Mouse (Mus musculus) gastrocnemius, adult 18-20 months (tissue): ENCODE data around the gene Krt10. TPM values are rescaled to one million over a fixed set of nuclear protein-coding genes. Genes with fewer than 3 reads are reported as not detected.

Experiments used
- DNase-seq: peaks from one replicate; pipeline ENCODE4 v3.0.0; 2021; ENCODE audit warnings: low spot score
- total RNA-seq, 2 experiments: library from RNA; stranded (reverse); gene quantifications; 2 replicates each; pipeline ENCODE4 v1.2.3; 2021

Krt10 gene
- total RNA-seq, 2 experiments from 2014 or later, result 2.6 to 3.1 TPM

DNA sequence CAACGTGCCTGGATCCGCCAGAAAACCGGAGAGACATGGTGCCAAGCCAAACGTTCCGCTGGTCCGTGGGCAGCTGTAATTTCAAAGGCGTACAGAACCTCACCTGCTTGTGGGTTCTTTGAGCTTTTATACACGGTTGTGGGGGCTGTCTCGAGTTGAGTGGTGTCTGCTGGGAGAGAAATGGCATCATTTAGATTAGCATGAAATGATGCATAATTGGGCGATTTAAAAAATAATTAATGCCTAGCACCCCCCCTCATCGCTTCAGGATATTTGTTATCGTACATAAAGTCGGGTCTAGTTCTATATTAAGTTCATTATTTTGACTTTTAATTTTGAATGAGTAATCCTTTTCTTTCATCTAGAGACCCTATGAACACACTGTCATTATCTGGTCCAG is 14.4 kb downstream of the Krt10 start, which contains the start of gene Krt28:
Gene Krt28 (minus strand): TSS at position 101 of the 400 bp plus-strand sequence.
- DNase-seq, result no peak

DNA sequence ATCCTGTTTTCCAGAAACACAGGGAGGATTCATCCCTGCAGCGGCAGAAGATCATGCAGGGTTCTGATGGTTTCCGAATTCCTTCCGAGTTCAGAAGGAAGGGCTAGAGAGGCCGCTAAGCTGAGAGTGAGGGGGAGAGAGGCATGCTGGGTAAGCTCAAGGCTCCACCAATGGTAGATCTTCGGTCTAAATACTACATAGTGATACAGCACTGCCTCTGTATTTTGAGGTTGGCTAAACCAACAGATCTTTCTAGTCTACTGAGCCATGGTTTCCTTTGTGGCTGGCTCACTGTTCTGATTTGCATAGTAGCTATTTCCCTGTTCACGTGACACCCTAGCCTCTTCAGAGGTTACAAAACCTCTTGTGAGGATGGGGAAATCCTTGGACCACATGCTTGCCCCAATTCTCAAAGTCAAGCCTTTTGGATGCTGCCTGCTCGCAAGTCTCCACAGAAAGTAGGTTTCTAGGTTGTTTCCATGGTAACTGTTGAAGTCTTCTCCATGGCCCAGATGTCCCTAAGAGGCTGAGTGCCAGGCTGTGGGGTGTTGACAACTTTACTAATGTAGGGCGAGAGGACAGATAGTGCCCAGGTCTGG is 19.2 kb downstream of the Krt10 start:
- DNase-seq, result no peak

DNA sequence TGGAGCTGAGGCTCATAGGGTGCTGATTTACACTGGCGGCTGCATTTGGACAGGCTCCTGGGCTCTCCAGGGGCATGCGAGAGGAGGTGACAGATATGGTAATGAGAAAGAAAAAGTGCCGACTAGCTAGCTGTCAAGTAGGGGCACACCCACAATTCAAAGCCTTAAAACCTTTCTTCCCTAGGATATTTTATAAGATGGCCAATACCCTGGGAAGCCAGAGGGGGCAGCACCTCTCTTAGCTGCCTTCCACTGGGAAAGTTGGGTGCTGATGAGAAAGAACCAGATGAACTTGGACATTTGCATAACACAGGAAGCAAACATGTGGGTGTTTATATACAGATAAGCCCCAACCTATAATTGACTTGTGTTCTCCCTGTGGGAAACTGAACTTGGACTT is 19.9 kb downstream of the Krt10 start:
- no peak for DNase-seq

DNA sequence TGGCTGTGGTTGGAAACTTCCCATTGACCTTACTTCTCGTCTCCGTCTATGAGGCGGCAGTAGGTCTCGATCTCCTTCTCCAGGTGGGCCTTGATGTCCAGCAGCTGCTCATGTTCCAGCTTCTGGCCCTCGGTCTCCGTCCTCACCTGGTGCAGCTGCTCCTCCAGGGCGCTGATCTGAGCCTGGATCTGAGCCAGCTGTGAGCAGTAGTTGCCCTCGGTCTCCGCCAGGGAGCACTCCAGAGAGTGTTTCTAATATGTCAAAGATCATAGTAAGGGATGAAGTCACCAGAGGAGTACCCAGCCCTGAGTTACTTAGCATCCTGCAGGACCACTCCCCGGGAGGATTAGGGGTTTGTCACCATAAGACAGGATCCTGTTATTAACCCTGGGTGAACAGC is 22.4 kb downstream of the Krt10 start:
- no peak for DNase-seq

GRCm38 (mm10) chr11:99364412-99364811 is 24.8 kb downstream of the Krt10 start:
- no peak for DNase-seq

DNA sequence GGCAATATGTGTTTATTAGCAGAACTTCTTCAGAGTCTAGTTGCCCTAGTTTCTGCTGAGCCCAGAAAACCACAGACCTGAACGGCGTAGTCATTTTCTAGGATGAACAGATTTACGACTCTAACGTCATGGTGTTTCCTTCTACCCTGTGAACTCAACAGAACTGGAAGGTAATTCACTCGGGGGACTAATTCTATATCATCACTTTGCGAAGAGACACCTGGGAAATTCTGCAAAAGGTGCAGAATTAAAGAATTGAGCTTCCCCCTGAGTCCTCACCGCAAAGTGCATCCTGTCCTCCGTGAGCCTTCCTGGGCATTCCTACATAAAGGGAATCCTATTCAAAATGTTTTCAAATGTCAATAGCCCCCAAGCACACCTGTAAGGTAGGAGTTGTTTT is 27.7 kb downstream of the Krt10 start:
- no peak for DNase-seq

DNA sequence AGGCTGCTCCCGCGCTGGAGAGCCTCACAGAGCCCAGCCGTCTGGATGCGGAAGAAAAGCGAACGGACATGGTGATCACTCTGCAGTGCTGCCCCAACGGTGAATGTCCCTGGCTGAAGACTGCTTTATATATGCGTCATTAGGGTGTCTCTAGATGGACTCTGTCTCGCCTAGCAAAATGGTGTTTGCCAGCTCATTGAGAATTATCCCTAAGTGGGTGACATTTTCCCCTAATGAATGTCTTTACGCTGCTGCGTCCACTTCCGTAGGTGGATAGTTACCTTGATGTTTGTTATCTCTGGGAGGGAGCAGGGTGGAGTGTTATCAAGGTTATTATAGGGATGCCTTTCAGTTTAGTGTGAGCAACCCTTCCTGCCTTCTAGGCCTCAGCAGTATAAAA is 38.2 kb downstream of the Krt10 start, which contains the start of gene Krt27:
Gene Krt27 (minus strand): TSS at position 101 of the 400 bp plus-strand sequence.
- no peak for DNase-seq

DNA sequence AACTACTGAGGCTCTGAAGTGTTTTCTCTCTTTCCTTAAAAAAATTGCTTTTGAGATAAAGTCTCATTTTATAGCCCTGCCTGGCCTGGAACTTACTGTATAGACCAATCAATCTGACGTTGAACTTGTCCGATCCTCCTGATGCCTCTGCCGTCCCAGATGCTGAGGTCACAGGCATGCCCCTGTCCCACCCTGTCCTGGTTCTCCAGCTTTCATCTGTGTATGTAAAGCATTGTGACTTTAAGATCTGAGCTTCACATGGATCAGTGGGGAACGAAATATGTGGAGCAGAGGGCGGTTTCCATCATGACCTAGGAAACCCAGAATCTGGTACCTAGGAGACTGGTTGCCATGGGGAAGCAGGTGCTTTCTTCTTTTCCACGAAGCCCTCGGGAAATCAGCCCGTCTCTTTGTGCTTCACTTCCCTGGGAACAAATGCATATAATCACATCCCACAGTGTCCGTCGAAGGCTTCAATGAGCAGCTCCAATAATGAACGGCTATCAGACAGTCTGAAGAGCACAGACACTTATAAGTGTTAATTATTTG is 49.8 kb downstream of the Krt10 start:
- no peak for DNase-seq

- no peak for DNase-seq
These were observed 51.3 kb downstream of the Krt10 start, which contains the start of gene Krt26 for GRCm38 (mm10) chr11:99337866-99338265. Gene Krt26 (minus strand): TSS chr11:99337966.

Other genes starting within 250 kb of the Krt10 start
- not detected for gene Ccr7, start 234.3 kb downstream of the Krt10 start, total RNA-seq
- gene Smarce1, start 158.3 kb downstream of the Krt10 start, total RNA-seq, result 10 to 100 TPM; 28.0 to 33.2 TPM
- gene Krt222, start 145.3 kb downstream of the Krt10 start, total RNA-seq, result 1 to 10 TPM; 2.4 TPM
- not detected for gene Krt24, start 104.1 kb downstream of the Krt10 start, total RNA-seq
- gene Krt25, start 66.4 kb downstream of the Krt10 start, total RNA-seq, result under 1 TPM in 1 of 2 experiments, not detected in 1; 0.18 TPM
- not detected for gene Krt26, start 51.4 kb downstream of the Krt10 start, total RNA-seq
- not detected for gene Krt27, start 38.3 kb downstream of the Krt10 start, total RNA-seq
- not detected for gene Krt28, start 14.5 kb downstream of the Krt10 start, total RNA-seq
- gene Krt12, start 32.9 kb upstream of the Krt10 start, total RNA-seq, result not detected
- gene Krt20, start 48.8 kb upstream of the Krt10 start, total RNA-seq, result under 1 TPM in 1 of 2 experiments, not detected in 1; 0.14 TPM
- not detected for gene Krt23, start 103.8 kb upstream of the Krt10 start, total RNA-seq
- not detected for gene Krt39, start 132.0 kb upstream of the Krt10 start, total RNA-seq
- not detected for gene Krt40, start 153.8 kb upstream of the Krt10 start, total RNA-seq
- under 1 TPM in 1 of 2 experiments, not detected in 1; 0.32 TPM for gene Krtap3-3, start 161.5 kb upstream of the Krt10 start, total RNA-seq
- not detected for gene Krtap3-2, start 167.5 kb upstream of the Krt10 start, total RNA-seq
- gene Gm11939, start 170.1 kb upstream of the Krt10 start, total RNA-seq, result not detected
- not detected for gene Krtap3-1, start 177.3 kb upstream of the Krt10 start, total RNA-seq
- not detected for gene Krtap1-5, start 191.7 kb upstream of the Krt10 start, total RNA-seq
- not detected for gene Krtap1-4, start 194.3 kb upstream of the Krt10 start, total RNA-seq
- gene Krtap1-3, start 202.0 kb upstream of the Krt10 start, total RNA-seq, result not detected
- gene Krtap9-3, start 208.7 kb upstream of the Krt10 start, total RNA-seq, result not detected
- gene Gm11938, start 213.9 kb upstream of the Krt10 start, total RNA-seq, result not detected
- gene Gm11937, start 220.8 kb upstream of the Krt10 start, total RNA-seq, result not detected
- gene Krtap2-4, start 225.5 kb upstream of the Krt10 start, total RNA-seq, result not detected
- gene Gm11562, start 231.1 kb upstream of the Krt10 start, total RNA-seq, result not detected
- not detected for gene Krtap4-1, start 238.9 kb upstream of the Krt10 start, total RNA-seq
- not detected for gene Krtap4-2, start 245.7 kb upstream of the Krt10 start, total RNA-seq